Mouse (Mus musculus): ENCODE results near the gene Smarce1. TPM values are rescaled to one million over a fixed set of nuclear protein-coding genes. Genes with fewer than 3 reads are reported as not detected.
"Not testable (repeated sequence)": the region's sequence is repeated elsewhere in the genome, so short reads cannot be mapped to it uniquely, and the experiment has no call there.

Smarce1 gene
- polyA plus RNA-seq, 1 experiment = 111 TPM

DNA sequence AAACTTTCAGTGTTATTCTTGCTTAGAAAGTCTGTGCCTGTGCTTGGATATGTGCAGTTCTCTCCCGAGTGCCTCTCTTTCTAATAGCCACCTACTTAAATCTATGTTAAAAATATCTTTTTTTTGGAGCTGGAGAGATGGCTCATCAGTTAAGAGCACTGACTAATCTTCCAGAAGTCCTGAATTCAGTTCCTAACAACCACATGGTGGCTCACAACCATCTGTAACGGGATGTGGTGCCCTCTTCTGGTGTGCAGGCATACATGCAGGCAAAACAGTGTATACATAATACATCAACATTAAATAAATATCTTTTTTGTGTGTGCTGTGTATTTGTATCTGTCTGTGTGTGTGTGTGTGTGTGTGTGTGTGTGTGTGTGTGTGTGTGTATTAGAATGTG is 23.1 kb upstream of the Smarce1 start:
- Histone ChIP-seq H3K4me1 (ENCODE audit: control insufficient read depth, insufficient read depth, low read length) (no peaks in the 10 kb centered on the region), H3K27ac (ENCODE audit: insufficient read depth, low read depth, low read length) (no peak overlapping the region), H3K4me3 (ENCODE audit: insufficient read depth, low read length) (no peak overlapping the region)
- TF ChIP-seq POLR2A (IDR thresholded peaks at IDR 0.05; ENCODE audit: borderline replicate concordance, low read depth, low read length) = no peak
- no peak for TF ChIP-seq CTCF (IDR thresholded peaks at IDR 0.05; ENCODE audit: low read depth, low read length)

DNA sequence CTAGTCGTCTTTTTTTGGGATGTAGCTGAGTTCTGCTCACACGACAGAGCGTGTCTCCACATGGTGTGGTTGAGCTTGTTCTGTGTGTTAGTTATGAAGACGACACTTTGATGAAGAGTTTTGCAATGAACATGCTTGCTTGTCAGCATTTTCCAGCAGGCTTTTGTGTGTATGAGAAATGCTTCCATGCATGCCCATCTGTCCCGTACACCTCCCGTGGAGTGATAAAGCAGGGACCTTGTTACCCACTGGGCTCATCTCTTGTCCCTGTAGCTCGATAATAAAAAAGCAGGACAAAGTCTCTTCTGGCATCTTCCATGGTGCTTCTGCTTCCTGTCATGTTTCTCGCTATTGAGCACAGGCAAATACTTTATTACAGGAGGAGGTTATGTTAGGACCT is 21.9 kb upstream of the Smarce1 start:
- TF ChIP-seq POLR2A (IDR thresholded peaks at IDR 0.05; ENCODE audit: borderline replicate concordance, low read depth, low read length) = no peak
- no peak for TF ChIP-seq CTCF (IDR thresholded peaks at IDR 0.05; ENCODE audit: low read depth, low read length)
- Histone ChIP-seq H3K4me3 (ENCODE audit: insufficient read depth, low read length) (no peak overlapping the region), H3K27ac (ENCODE audit: insufficient read depth, low read depth, low read length) (no peak overlapping the region), H3K4me1 (ENCODE audit: control insufficient read depth, insufficient read depth, low read length) (no peaks in the 10 kb centered on the region)

GRCm38 (mm10) chr11:99250666-99251065 is 19.8 kb upstream of the Smarce1 start:
- Histone ChIP-seq H3K27ac (ENCODE audit: insufficient read depth, low read depth, low read length) (no peak overlapping the region), H3K4me3 (ENCODE audit: insufficient read depth, low read length) (no peak overlapping the region), H3K4me1 (ENCODE audit: control insufficient read depth, insufficient read depth, low read length) (no peaks in the 10 kb centered on the region)
- TF ChIP-seq CTCF (IDR thresholded peaks at IDR 0.05; ENCODE audit: low read depth, low read length) (no peak), POLR2A (IDR thresholded peaks at IDR 0.05; ENCODE audit: borderline replicate concordance, low read depth, low read length) (no peak)

- TF ChIP-seq POLR2A (IDR thresholded peaks at IDR 0.05; ENCODE audit: borderline replicate concordance, low read depth, low read length) (no peak), CTCF (IDR thresholded peaks at IDR 0.05; ENCODE audit: low read depth, low read length) (no peak)
- no peaks in the 10 kb centered on the region for H3K4me1 ChIP-seq (ENCODE audit: control insufficient read depth, insufficient read depth, low read length)
- no peak overlapping the region for H3K4me3 ChIP-seq (ENCODE audit: insufficient read depth, low read length)
- H3K27ac ChIP-seq (ENCODE audit: insufficient read depth, low read depth, low read length) = no peak overlapping the region
Observed at GRCm38 (mm10) chr11:99250241-99250640, 19.4 kb upstream of the Smarce1 start.

DNA sequence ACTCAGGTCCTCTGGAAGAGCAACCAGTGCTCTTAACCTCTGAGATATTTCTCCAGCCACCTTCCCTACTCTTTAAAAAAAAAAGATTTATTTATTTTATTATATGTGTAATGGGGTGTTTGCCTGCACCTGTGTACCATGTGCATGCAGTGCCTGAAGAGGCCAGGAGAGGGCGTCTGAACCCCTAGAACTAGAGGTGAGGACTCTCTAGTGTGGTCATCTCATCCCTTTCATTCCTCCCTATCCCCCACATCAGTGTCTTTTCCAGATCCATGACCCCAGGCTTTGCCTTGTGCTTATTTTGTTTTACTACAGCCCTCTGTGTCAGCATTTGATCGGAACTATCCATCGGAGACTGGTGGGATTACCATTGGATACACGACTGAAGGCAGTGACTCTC is 18.3 kb upstream of the Smarce1 start:
- Histone ChIP-seq H3K27ac (ENCODE audit: insufficient read depth, low read depth, low read length) (no peak overlapping the region), H3K4me1 (ENCODE audit: control insufficient read depth, insufficient read depth, low read length) (no peaks in the 10 kb centered on the region), H3K4me3 (ENCODE audit: insufficient read depth, low read length) (no peak overlapping the region)
- TF ChIP-seq CTCF (IDR thresholded peaks at IDR 0.05; ENCODE audit: low read depth, low read length) (peak; percentile 48), POLR2A (IDR thresholded peaks at IDR 0.05; ENCODE audit: borderline replicate concordance, low read depth, low read length) (no peak)

DNA sequence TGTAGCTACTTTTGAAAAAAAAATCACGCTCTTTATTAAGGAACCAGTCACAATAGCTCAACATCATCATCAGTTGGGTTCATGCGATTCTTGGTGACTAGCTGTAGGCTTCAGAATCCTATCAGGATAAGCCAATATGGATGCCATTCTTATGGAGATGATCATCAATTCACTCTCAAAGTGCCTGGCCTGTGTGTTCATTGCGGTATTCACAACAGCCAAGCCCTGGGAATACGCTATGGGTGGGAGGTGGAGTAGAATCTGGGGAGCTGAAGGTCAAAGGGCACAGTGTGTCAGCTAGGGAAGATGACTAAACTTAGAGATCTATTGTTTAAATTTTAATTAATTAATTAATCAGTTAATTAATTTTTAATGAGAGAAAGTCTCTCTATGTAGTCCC is 17.1 kb upstream of the Smarce1 start:
- TF ChIP-seq POLR2A (IDR thresholded peaks at IDR 0.05; ENCODE audit: borderline replicate concordance, low read depth, low read length) = no peak

DNA sequence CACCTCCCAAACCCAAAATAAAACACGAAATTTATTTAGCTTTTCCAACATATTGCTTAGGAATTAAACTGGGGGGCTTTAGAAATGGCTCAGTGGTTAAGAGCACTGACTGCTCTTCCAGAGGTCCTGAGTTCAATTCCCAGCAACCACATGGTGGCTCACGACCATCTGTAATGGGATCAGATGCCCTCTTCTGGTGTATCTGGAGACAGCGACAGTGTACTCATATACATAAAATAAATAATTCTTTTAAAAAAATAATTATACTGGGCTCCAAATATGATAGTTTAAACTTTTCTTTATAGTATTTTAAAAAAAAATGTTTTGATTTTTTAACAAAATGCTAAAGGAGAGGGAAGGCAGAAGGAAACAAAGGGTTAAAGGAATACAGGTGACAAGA is 13.7 kb upstream of the Smarce1 start:
- not testable (repeated sequence) for H3K27ac ChIP-seq (ENCODE audit: insufficient read depth, low read depth, low read length); H3K4me3 ChIP-seq (ENCODE audit: insufficient read depth, low read length); H3K4me1 ChIP-seq (ENCODE audit: control insufficient read depth, insufficient read depth, low read length)

More for the DNA sequence above, 17.1 kb upstream of the Smarce1 start:
- H3K4me3 ChIP-seq (ENCODE audit: insufficient read depth, low read length) = no peak overlapping the region
- no peaks in the 10 kb centered on the region for H3K4me1 ChIP-seq (ENCODE audit: control insufficient read depth, insufficient read depth, low read length)
- no peak overlapping the region for H3K27ac ChIP-seq (ENCODE audit: insufficient read depth, low read depth, low read length)

DNA sequence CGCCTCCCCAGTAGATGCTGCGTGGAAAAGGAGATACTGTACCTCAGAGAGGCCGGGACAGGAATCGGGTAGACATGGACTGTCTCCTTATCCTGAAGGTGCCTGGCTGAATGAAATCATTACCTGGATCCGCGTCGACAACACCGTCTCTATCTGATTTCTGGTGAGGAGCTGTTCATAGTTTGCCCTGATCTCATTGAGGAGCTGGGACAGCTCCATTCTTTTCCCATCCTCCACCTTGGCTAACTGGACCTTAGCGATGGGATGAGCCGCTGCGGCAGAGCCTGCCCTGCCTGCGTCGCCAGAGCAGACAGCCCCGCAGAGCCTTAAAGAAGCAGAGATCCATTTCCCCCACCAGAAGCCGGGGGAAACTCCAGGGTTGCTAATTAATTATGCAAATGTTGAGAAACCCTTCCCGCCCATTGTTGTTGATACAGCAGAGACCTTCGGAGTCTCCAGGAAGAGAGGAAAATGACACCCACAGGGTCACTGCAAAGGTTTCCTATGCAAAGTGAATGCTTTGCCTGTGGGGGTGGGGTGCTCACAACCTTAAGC is 13.1 kb upstream of the Smarce1 start, which contains the start of gene Krt222:
Krt222 (minus strand) TSS at position 266 of the 555 bp plus-strand sequence.
- no peak for TF ChIP-seq POLR2A (IDR thresholded peaks at IDR 0.05; ENCODE audit: borderline replicate concordance, low read depth, low read length)
- no peak for TF ChIP-seq CTCF (IDR thresholded peaks at IDR 0.05; ENCODE audit: low read depth, low read length)
- no peaks in the 10 kb centered on the region for H3K4me1 ChIP-seq (ENCODE audit: control insufficient read depth, insufficient read depth, low read length)
- H3K27ac ChIP-seq (ENCODE audit: insufficient read depth, low read depth, low read length) = no peak within 1 kb of the TSS
- H3K4me3 ChIP-seq (ENCODE audit: insufficient read depth, low read length) = no peak within 1 kb of the TSS

DNA sequence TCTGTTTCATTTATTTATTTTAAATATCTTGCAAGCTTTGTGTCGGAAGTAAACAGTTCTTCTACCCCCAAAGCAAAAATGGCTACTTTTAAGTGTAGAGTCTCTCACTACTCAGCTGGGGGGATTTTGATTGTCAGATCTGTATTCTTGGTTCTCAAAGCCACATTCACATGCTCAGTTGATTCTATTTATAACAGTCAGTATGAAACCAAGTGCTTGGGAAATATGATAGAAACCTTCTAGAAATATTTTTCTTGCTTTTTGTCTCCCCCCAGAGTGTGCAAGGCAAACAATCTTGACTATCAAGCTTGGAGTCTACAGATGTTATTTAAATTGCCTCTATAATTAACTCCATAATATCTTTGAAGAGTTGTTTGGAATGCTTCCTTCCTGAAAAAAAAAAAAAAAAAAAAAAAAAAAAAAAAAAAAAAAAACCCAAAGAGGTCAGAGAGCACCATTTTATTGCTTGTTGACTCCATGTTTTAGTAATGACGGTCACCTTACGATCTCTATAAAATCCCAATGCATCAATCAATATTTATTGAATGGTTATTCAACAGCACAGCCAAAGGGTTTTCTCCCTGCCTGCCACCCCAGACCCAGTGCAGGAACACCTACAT is 12.5 kb upstream of the Smarce1 start:
- Histone ChIP-seq H3K4me3 (ENCODE audit: insufficient read depth, low read length) (no peak overlapping the region), H3K4me1 (ENCODE audit: control insufficient read depth, insufficient read depth, low read length) (no peaks in the 10 kb centered on the region), H3K27ac (ENCODE audit: insufficient read depth, low read depth, low read length) (no peak overlapping the region)
- no peak for TF ChIP-seq POLR2A (IDR thresholded peaks at IDR 0.05; ENCODE audit: borderline replicate concordance, low read depth, low read length)
- TF ChIP-seq CTCF (IDR thresholded peaks at IDR 0.05; ENCODE audit: low read depth, low read length) = no peak

DNA sequence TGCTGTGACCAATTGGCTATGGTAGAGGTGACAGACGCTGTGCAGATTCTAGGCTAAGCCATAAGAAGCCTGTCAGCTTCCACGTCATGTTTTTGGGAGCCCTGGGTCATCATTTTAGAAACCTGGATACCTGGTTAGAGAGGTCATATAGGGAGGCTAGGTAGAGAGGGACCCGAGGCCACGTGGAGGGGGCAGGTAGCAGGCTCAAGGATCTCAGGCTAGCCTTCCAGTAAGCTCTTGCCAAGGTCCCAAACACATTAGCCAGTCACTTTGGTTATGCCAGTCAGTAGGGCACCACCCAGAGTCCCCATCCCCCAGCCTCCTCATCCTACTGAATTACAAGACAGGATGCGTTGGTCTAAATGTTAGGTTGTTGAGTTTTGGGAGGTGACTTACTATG is 11.2 kb upstream of the Smarce1 start:
- Histone ChIP-seq H3K27ac (ENCODE audit: insufficient read depth, low read depth, low read length) (no peak overlapping the region), H3K4me1 (ENCODE audit: control insufficient read depth, insufficient read depth, low read length) (no peaks in the 10 kb centered on the region), H3K4me3 (ENCODE audit: insufficient read depth, low read length) (no peak overlapping the region)
- no peak for TF ChIP-seq CTCF (IDR thresholded peaks at IDR 0.05; ENCODE audit: low read depth, low read length)
- TF ChIP-seq POLR2A (IDR thresholded peaks at IDR 0.05; ENCODE audit: borderline replicate concordance, low read depth, low read length) = no peak

DNA sequence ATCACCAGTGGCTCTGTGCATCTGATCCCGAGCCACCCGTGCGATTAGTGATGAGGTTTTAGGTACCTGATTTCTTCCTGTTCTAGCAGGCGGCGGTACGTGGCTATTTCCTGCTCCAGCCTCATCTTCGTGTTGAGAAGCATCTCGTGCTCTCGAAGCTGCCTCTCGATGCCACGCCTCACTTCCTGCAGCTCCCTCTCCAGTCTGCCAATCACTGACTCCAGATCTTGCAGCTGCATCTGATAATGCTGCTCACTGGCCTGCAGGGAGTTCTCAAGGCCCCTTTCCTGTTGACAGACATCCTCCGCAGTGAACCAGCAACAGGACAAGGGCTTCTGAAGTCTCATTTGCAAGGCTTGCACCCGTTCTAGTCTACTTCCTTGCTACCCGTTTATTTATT is 7.7 kb upstream of the Smarce1 start:
- Histone ChIP-seq H3K4me3 (ENCODE audit: insufficient read depth, low read length) (no peak overlapping the region), H3K27ac (ENCODE audit: insufficient read depth, low read depth, low read length) (no peak overlapping the region), H3K4me1 (ENCODE audit: control insufficient read depth, insufficient read depth, low read length) (no peaks in the 10 kb centered on the region)
- no peak for TF ChIP-seq POLR2A (IDR thresholded peaks at IDR 0.05; ENCODE audit: borderline replicate concordance, low read depth, low read length)
- no peak for TF ChIP-seq CTCF (IDR thresholded peaks at IDR 0.05; ENCODE audit: low read depth, low read length)

Data from bone marrow macrophage, adult 2 months (primary cell).